Mouse (Mus musculus) kidney, embryonic 16.5 days (tissue): ENCODE measurements around the gene Higd1c. TPM values are rescaled to one million over a fixed set of nuclear protein-coding genes. Genes with fewer than 3 reads are reported as not detected.
"Not testable (repeated sequence)": the region's sequence is repeated elsewhere in the genome, so short reads cannot be mapped to it uniquely, and the experiment has no call there.

Experiments
- ATAC-seq: fragments of 200-750 bp; cut with Nextera tagmentation; 2 replicates; pipeline ENCODE4 v1.8.0; 2017; ENCODE audit warnings: moderate TSS enrichment; ENCODE audit not compliant: low FRiP score, low TSS enrichment
- H3K27ac ChIP-seq: fragments of 300-500 bp; sonication (generic); 2 replicates; pipeline ENCODE4 v1.5.1; 2014; ENCODE audit warnings: low read length
- H3K27me3 ChIP-seq: fragments of 300-500 bp; sonication (generic); 2 replicates; pipeline ENCODE4 v1.6.1; 2014; ENCODE audit warnings: low read length, control low read depth, mixed read lengths; ENCODE audit not compliant: insufficient read depth
- H3K36me3 ChIP-seq: fragments of 300-500 bp; sonication (generic); 2 replicates; pipeline ENCODE4 v1.6.1; 2014; ENCODE audit warnings: low read length, control low read depth, mixed read lengths; ENCODE audit not compliant: insufficient read depth
- H3K4me1 ChIP-seq: fragments of 300-500 bp; sonication (generic); 2 replicates; pipeline ENCODE4 v1.6.1; 2014; ENCODE audit warnings: low read length, control low read depth, mixed read lengths; ENCODE audit not compliant: insufficient read depth
- H3K4me2 ChIP-seq: fragments of 300-500 bp; sonication (generic); replicated peaks from 2 replicates; pipeline ENCODE4 v1.6.1; 2014; ENCODE audit warnings: low read depth, low read length
- H3K4me3 ChIP-seq: fragments of 300-500 bp; sonication (generic); 2 replicates; pipeline ENCODE4 v1.5.1; 2014; ENCODE audit warnings: mild to moderate bottlenecking, low read length
- H3K9ac ChIP-seq: fragments of 300-500 bp; sonication (generic); replicated peaks from 2 replicates; pipeline ENCODE4 v1.6.1; 2014; ENCODE audit warnings: low read length
- H3K9me3 ChIP-seq: fragments of 300-500 bp; sonication (generic); 2 replicates; pipeline ENCODE4 v1.6.1; 2016; ENCODE audit warnings: low read length, control low read depth
- WGBS: fragments of 180-500 bp; shearing (Covaris S2); extraction: QIAGEN DNeasy Blood & Tissue Kit; methylation state at CpG from one replicate; pipeline ENCODE4 v1.1.7; 2014; 5-methylcytosine and 5-hydroxymethylcytosine counted together
- polyA plus RNA-seq: library from polyadenylated mRNA; unstranded; fragments of >200 nt; fragmentation: Nextera tagmentation; extraction: Ambion mirVana; gene quantifications from 2 replicates; pipeline ENCODE4 v1.2.1, GENCODE M21; 2015

The Higd1c gene
- polyA plus RNA-seq, 1 experiment from 2014 or later = 0.35 TPM

DNA sequence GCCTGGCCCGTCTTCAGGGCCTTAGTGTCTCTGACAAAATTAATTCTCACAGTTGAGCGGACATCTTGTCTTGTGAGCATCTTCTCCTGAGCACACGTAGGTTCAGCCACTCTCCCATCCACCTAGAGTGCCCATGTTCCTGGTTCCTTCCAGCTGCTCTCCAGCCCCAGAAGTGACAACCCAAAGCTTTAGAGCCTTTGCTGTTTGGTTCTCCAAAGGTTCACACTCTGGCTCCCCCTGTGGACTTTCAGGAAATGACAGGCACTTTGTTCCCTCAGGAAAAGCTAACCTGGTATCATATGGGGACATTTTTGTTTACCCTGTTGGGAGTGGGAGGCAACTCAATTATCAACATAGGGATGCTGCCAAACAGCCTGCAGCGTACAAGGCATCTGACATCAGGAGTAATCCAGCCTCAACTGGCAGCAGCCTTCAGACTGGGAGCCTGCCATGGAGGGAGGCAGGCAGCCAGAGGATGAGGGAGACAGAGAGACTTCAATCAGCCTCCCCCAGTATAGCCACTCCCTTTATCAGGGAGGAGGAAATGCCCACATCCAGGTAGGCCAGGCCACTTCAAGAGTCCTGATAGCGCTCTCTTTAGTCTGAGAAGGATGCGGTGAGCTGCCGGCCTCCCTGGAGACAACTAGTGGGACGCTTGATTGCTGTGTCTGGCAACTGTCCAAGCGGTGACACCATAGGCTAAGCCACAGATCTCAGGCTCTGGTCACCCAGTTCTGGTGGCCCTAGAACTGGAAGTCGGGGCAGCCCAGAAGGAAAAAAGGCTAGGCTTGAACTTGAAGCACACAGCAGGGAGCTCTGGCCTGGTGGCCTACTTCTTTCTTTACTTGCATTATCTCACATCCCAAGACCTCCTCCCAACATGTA is 32.0 kb upstream of the Higd1c start:
- H3K27me3 ChIP-seq, ATAC-seq, H3K4me1 ChIP-seq, H3K36me3 ChIP-seq, H3K9me3 ChIP-seq, H3K9ac ChIP-seq, H3K4me2 ChIP-seq, H3K4me3 ChIP-seq, H3K27ac ChIP-seq: not testable (repeated sequence)
- 47% methylated on average over 2 of the region's 10 CpGs for WGBS

DNA sequence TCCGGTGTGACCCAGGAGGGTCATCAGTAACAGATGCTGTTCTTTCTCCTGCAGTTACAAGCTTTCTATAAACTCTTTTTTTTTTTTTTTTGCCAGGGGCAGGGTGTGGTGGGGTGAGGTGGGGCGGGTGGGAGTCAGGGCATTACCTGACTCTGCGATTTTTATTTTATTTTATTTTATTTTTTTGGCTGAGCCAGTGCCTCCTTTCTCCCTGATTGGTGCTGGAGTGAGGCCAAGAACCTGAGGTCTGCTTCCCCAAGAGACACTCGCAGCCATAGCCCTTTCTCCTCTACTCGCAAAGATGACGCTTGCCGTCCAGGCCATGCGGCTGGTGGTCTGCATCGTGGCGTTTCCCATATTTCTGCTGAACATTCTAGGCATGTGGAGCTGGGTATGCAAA is 29.7 kb upstream of the Higd1c start, which contains the start of gene Mettl7a3:
Mettl7a3 (plus strand) TSS at position 301 of the 400 bp plus-strand sequence.
- Histone ChIP-seq H3K9ac (no peak within 1 kb of the TSS), H3K4me3 (no peak within 1 kb of the TSS), H3K27ac (no peak within 1 kb of the TSS), H3K9me3 (no peaks in the 10 kb centered on the region), H3K27me3 (no peaks in the 10 kb centered on the region), H3K4me2 (no peak within 1 kb of the TSS), H3K4me1 (no peaks in the 10 kb centered on the region), H3K36me3 (no peaks in the 10 kb centered on the region)
- ATAC-seq = no peak
- WGBS = 77% methylated on average over 10 of the region's 10 CpGs

DNA sequence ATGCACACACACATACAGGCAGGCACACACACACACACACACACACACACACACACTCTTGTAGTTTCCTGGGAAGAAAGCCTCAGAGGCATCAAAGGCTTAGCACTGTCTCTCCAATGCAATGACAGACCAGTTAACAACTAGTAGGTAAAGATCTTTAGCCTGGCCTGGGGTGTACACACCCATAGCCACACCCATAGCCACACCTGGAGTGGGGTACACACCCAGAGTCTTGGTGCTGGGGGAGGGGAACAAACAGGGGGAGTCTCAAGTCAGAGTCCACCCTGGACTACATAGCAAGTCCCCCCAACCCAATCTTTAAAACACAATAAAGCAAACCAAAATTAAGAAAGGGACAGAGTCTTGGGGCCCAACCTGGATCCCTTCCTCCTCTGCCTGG is 27.0 kb upstream of the Higd1c start:
- H3K4me3 ChIP-seq, H3K27me3 ChIP-seq, H3K36me3 ChIP-seq, H3K4me1 ChIP-seq, H3K27ac ChIP-seq, H3K4me2 ChIP-seq, H3K9ac ChIP-seq, H3K9me3 ChIP-seq: not testable (repeated sequence)
- peak; percentile 29; the same call in 1 of the 2 replicates for ATAC-seq

DNA sequence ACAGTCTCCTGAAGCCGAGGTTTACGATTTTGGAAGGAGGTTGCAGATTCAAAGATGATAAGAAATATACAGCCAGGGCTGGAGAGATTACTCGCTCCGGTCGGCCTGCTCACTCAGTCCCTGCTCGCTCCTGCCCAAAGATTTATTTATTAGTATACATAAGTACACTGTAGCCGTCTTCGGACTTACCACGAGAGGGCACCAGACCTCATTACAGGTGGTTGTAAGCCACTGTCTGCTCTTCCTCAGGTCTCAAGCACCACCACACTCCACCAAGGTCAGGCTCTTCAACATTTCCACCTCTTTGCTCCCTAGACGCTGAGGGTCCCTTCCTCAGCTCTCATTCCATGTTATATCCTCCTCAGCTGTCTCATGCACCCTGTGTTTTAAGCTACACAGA is 26.5 kb upstream of the Higd1c start:
- H3K9ac ChIP-seq, H3K4me2 ChIP-seq, H3K27ac ChIP-seq, H3K36me3 ChIP-seq, H3K27me3 ChIP-seq, H3K4me3 ChIP-seq, H3K9me3 ChIP-seq, H3K4me1 ChIP-seq: not testable (repeated sequence)
- 22% methylated on average over 9 of the region's 10 CpGs for WGBS
- ATAC-seq = 0 out of 2 replicates have a peak, but pooled peaks have one; percentile 39

DNA sequence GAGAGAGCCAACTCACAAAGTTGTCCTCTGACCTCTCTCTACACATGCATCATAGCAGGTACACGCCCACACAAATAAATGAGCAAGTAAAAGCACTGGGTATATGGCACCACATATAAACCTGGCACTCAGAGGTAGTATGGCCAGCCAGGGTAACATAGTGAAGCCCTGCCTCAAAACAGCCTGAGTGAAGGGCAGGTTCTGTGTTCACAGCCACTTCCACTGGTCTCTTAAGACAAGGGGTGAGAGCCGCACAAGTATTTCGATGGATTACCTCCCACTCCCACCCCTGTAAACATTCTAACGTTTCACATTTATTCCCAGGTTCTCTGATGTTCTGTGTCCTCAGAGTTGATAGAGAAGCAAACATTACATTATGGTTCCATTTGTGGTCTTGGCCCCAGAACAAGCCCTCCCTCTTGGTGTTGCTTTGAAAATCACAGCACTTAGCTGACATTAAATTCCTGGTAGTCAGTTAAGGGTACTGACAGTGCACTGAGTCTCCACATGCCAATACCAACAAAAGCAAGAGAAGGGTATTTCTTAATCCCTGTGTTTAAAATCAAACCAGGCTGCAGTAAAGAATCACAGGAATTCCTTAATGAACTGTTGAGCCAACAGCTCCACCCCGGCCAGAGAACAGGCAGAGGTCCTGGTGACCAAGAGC is 22.9 kb upstream of the Higd1c start:
- not testable (repeated sequence) for H3K9ac ChIP-seq, ATAC-seq, H3K4me2 ChIP-seq, H3K36me3 ChIP-seq, H3K27me3 ChIP-seq, H3K27ac ChIP-seq, H3K4me3 ChIP-seq, H3K4me1 ChIP-seq, H3K9me3 ChIP-seq
- WGBS = 36% methylated on average over 4 of the region's 5 CpGs

DNA sequence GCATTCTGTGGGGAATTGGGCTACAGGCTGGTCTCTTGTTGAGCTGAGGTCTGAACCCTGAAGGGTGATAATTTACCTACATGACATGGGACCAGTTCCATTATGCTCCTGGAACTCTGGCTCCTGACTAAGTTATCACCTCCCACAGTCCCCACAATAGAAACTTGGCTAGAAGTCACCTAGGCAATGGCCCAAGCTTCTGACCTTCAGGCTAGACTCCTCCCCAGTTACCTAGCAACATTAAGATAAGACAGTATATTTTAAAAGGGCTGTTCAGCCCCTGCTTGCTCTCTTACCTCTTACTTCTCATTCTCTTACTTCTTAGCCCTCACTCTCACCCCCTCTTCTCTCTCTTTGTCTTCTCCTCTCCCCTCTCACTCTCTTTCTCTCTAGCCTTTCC is 18.9 kb upstream of the Higd1c start:
- Histone ChIP-seq H3K4me3 (no peak overlapping the region), H3K27ac (no peak overlapping the region), H3K9me3 (no peaks in the 10 kb centered on the region), H3K4me1 (peaks cover 5% of the 10 kb centered on the region; the same call in 1 of the 2 replicates), H3K9ac (no peak overlapping the region), H3K4me2 (no peak overlapping the region), H3K27me3 (no peaks in the 10 kb centered on the region), H3K36me3 (no peaks in the 10 kb centered on the region)
- no peak for ATAC-seq

DNA sequence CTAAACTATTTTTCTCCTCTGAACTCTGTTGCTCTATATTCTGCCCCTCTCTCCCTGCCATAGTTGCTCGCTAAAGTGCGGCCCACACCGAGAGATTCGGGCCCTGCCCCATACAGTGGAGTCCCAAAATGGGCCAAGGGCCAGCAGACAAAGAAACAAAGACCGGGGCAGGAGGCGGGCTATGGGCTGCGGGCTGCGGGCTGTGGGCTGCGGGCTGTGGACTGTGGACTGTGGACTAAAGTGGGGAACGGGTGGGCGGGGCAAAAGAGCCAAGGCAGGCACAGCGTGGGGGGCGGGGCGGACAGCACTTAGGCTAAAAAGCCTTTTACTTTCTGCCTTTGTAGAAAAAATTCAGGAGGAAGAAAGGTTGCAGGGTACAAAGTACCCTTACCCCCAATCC is 17.6 kb upstream of the Higd1c start:
- no peak overlapping the region for H3K4me2 ChIP-seq
- H3K36me3 ChIP-seq = no peaks in the 10 kb centered on the region
- H3K4me1 ChIP-seq = peaks cover 5% of the 10 kb centered on the region; the same call in 1 of the 2 replicates
- H3K9ac ChIP-seq = no peak overlapping the region
- H3K4me3 ChIP-seq = no peak overlapping the region
- no peaks in the 10 kb centered on the region for H3K9me3 ChIP-seq
- 0 out of 2 replicates have a peak, but pooled peaks have one; percentile 74 for ATAC-seq
- H3K27ac ChIP-seq = peak overlapping the region; percentile 39
- no peaks in the 10 kb centered on the region for H3K27me3 ChIP-seq
- WGBS = 65% methylated on average over 14 of the region's 14 CpGs

DNA sequence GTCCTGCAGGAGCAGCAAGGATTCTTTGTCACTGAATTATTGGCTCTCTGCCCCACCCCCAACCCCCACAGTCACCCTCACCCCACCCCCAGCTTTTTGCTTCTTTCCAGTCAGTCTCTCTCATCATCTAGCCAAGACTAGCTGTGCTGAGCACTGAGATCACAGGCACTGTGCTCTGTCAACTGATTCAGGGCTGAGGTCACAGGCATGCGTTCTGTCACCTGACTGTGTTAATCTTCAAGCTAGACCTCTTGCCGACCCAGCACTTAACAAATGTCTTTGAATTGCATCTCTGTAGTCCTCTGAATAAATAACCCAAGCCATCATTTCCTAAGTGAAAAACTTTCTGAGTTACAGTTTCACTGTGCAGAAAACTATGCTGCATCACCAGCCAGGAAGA is 14.8 kb upstream of the Higd1c start:
- H3K4me3 ChIP-seq = no peak overlapping the region
- H3K36me3 ChIP-seq = no peaks in the 10 kb centered on the region
- H3K27ac ChIP-seq = peak overlapping the region; percentile 71
- peaks cover 5% of the 10 kb centered on the region; the same call in 1 of the 2 replicates for H3K4me1 ChIP-seq
- no peaks in the 10 kb centered on the region for H3K27me3 ChIP-seq
- no peak overlapping the region for H3K4me2 ChIP-seq
- H3K9ac ChIP-seq = no peak overlapping the region
- 11% methylated on average over 2 of the region's 2 CpGs for WGBS
- no peaks in the 10 kb centered on the region for H3K9me3 ChIP-seq
- ATAC-seq = peak; percentile 88

DNA sequence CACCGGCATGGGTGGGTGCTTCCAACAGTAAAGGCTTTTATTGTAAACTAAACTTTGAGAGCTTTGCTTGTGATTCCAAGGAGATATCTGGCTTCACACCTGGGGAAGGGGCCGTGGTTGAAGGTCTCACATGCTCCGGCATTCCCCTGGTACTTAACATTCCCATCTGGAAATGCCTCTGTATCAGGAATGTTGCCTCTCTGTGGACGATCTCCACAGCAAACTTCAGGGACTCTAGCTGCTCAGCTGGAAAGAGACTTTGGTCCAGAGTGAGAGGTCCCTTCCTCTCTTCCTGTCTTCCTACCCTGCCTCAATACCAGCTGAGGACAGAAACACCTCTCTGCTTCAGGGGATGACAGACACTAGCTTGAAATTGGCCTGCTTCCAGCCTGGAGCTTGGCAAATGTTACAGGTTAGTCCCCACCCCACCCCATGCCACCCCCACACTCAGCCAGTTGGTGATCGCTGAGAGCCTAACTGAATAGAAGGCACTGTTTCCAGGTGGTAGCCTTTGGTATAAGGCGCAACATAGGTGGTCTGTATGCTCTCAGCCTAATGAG is 12.8 kb upstream of the Higd1c start:
- Histone ChIP-seq H3K27me3 (no peaks in the 10 kb centered on the region), H3K9me3 (no peaks in the 10 kb centered on the region), H3K4me1 (peaks cover 5% of the 10 kb centered on the region; the same call in 1 of the 2 replicates), H3K9ac (no peak overlapping the region), H3K27ac (no peak overlapping the region), H3K4me2 (no peak overlapping the region), H3K36me3 (no peaks in the 10 kb centered on the region), H3K4me3 (no peak overlapping the region)
- 0 out of 2 replicates have a peak, but pooled peaks have one; percentile 40 for ATAC-seq
- WGBS = 67% methylated on average over 6 of the region's 6 CpGs
